Mouse (Mus musculus) yolk sac, embryonic 10.5 days (tissue): ENCODE data around the gene Gm20747.
"Not testable (repeated sequence)": the region's sequence is repeated elsewhere in the genome, so short reads cannot be mapped to it uniquely, and the experiment has no call there.

Experiments used
- DNase-seq: peaks from one replicate; pipeline ENCODE4 v3.0.0-alpha.2; 2017; ENCODE audit warnings: low spot score

The Gm20747 gene

DNA sequence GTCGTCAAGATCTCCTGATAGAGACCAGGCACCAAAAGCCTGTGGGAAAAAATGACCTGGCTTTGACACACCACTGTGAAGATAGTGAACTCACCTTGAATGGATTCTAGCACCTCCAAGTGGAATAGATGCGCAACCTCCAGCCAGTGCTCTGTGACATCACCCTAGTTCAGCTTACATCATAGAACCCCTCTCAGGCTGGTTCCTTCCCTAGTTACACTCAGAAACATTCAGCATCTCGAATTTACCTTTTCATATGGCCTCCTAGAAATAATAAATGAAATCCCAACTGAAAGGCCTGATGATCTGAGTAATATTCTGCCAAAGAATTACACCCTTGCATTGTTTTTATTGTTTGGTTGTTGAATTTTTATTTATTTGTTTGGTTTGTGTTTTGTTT is at the start of gene Gm20747:
Gm20747 (minus strand) TSS at position 101 of the 400 bp plus-strand sequence.
- DNase-seq: not testable (repeated sequence)
